Mouse (Mus musculus) liver, postnatal 0 days (tissue): ENCODE results near the gene Gse1. TPM values are rescaled to one million over a fixed set of nuclear protein-coding genes. Genes with fewer than 3 reads are reported as not detected.

Experiments used
- ATAC-seq: fragments of 200-750 bp; cut with Nextera tagmentation; 2 replicates; pipeline ENCODE4 v1.8.0; 2017; ENCODE audit warnings: mild to moderate bottlenecking, moderate library complexity
- DNase-seq: peaks from one replicate; pipeline ENCODE4 v3.0.0-alpha.2; 2016
- H3K27ac ChIP-seq: fragments of 300-500 bp; sonication (generic); 2 replicates; pipeline ENCODE4 v1.5.1; 2014; ENCODE audit warnings: antibody characterized with exemption, moderate library complexity, mild to moderate bottlenecking, low read depth
- H3K27me3 ChIP-seq: fragments of 300-500 bp; sonication (generic); 2 replicates; pipeline ENCODE4 v1.6.1; 2014; ENCODE audit warnings: low read length, control low read depth, mixed read lengths; ENCODE audit not compliant: insufficient read depth
- H3K36me3 ChIP-seq: fragments of 300-500 bp; sonication (generic); replicated peaks from 2 replicates; pipeline ENCODE4 v1.6.1; 2014; ENCODE audit warnings: mild to moderate bottlenecking, control low read depth, low read length, moderate library complexity, mixed read lengths; ENCODE audit not compliant: insufficient read depth
- H3K4me1 ChIP-seq: fragments of 300-500 bp; sonication (generic); 2 replicates; pipeline ENCODE4 v1.6.1; 2014; ENCODE audit warnings: antibody characterized with exemption, mild to moderate bottlenecking, control low read depth; ENCODE audit not compliant: insufficient read depth
- H3K4me2 ChIP-seq: fragments of 300-500 bp; sonication (generic); 2 replicates; pipeline ENCODE4 v1.6.1; 2014; ENCODE audit warnings: low read depth, mild to moderate bottlenecking, low read length, moderate library complexity, mixed read lengths
- H3K4me3 ChIP-seq: fragments of 300-500 bp; sonication (generic); 2 replicates; pipeline ENCODE4 v1.5.1; 2014; ENCODE audit warnings: low read depth, low read length
- H3K9ac ChIP-seq: fragments of 300-500 bp; sonication (generic); replicated peaks from 2 replicates; pipeline ENCODE4 v1.6.1; 2014; ENCODE audit warnings: mild to moderate bottlenecking, moderate library complexity
- H3K9me3 ChIP-seq: fragments of 300-500 bp; sonication (generic); 2 replicates; pipeline ENCODE4 v1.6.1; 2016; ENCODE audit warnings: mild to moderate bottlenecking, control low read depth, low read length, mixed read lengths
- CTCF ChIP-seq: sonication (generic); IDR thresholded peaks from 2 replicates; pipeline ENCODE4 v1.5.1; 2016; ENCODE audit warnings: antibody characterized with exemption, low read depth
- EP300 ChIP-seq: IDR thresholded peaks from 2 replicates; pipeline ENCODE4 v1.6.1; 2016; ENCODE audit warnings: antibody characterized with exemption, low read depth, mild to moderate bottlenecking
- WGBS: fragments of 180-500 bp; shearing (Covaris S2); extraction: QIAGEN DNeasy Blood & Tissue Kit; methylation state at CpG from one replicate; pipeline ENCODE4 v1.1.7; 2014; ENCODE audit not compliant: insufficient replicate concordance; 5-methylcytosine and 5-hydroxymethylcytosine counted together
- polyA plus RNA-seq: library from polyadenylated mRNA; unstranded; fragments of >200 nt; fragmentation: Nextera tagmentation; extraction: Ambion mirVana; gene quantifications from 2 replicates; pipeline ENCODE4 v1.2.1, GENCODE M21; 2015

Gene Gse1
- polyA plus RNA-seq, 1 experiment from 2014 or later, result 7.7 TPM

DNA sequence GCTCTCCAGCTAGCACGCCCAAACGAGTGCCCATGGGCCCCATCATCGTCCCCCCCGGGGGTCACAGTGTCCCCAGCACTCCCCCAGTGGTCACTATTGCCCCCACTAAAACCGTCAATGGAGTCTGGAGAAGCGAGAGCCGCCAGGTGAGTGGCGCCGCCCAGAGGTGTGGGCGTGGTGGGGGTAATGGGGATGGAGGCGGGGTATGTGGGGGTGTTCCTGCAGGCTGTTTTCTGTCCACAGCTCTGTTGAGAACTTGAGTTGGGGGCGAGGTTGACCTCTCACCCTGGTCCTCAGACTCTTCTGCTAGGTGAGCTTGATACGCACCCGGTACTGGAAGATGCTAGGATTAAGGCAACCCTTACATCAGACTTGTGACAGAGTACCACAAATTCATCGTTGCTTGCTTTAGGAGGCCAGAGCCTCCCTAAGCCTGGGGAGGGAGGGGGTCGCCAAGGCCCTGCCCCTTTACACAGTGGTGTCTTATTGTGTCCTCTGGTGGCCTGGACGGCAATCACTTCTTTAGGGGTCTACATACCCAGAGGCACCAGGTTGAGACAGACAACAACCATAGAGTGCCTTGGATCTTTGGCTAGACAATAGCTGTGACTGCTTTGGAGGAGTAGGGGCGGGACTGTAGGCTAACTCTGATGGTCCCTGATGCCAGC is 334.6 kb downstream of the Gse1 start:
- ATAC-seq, result no peak
- 90% methylated on average over 18 of the region's 18 CpGs for WGBS
- peak overlapping the region; percentile 69 for H3K27ac ChIP-seq
- H3K27me3 ChIP-seq, result no peaks in the 10 kb centered on the region
- TF ChIP-seq CTCF (no peak), EP300 (no peak)
- no peak overlapping the region for H3K4me3 ChIP-seq
- H3K9ac ChIP-seq, result 0 out of 2 replicates have a peak overlapping the region, but pooled peaks have one; percentile 8
- DNase-seq, result no peak
- H3K36me3 ChIP-seq, result peaks cover 69% of the 10 kb centered on the region
- H3K4me1 ChIP-seq, result peaks cover 16% of the 10 kb centered on the region
- no peaks in the 10 kb centered on the region for H3K9me3 ChIP-seq
- no peak overlapping the region for H3K4me2 ChIP-seq

DNA sequence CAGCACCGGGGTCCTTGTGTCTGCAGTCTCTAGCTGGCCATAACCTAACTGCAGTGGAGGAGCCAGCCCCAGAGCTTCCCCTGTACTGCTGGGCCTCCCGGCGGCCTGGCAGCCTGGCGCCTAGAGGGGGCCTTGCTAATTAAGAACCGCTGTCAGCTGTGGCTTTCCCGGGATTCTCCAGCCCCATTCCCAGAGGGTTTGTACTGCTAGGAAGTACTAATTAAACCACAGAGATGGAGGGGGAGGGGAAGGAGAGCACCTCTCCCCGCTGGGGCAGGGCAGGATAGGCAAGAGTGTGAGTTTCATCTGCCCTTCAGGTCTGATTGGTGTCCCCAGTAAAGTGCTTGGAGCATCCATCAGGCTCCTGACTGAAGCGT is 335.1 kb downstream of the Gse1 start:
- H3K9ac ChIP-seq, result peak overlapping the region; percentile 8; the same call in 1 of the 2 replicates
- DNase-seq, result no peak
- WGBS, result 49% methylated on average over 8 of the region's 8 CpGs
- TF ChIP-seq CTCF, result no peak
- TF ChIP-seq EP300, result no peak
- no peak for ATAC-seq
- H3K9me3 ChIP-seq, result no peaks in the 10 kb centered on the region
- peaks cover 74% of the 10 kb centered on the region for H3K36me3 ChIP-seq
- H3K4me3 ChIP-seq, result no peak overlapping the region
- H3K27me3 ChIP-seq, result no peaks in the 10 kb centered on the region
- H3K4me1 ChIP-seq, result peaks cover 16% of the 10 kb centered on the region
- no peak overlapping the region for H3K4me2 ChIP-seq
- peak overlapping the region; percentile 69 for H3K27ac ChIP-seq

DNA sequence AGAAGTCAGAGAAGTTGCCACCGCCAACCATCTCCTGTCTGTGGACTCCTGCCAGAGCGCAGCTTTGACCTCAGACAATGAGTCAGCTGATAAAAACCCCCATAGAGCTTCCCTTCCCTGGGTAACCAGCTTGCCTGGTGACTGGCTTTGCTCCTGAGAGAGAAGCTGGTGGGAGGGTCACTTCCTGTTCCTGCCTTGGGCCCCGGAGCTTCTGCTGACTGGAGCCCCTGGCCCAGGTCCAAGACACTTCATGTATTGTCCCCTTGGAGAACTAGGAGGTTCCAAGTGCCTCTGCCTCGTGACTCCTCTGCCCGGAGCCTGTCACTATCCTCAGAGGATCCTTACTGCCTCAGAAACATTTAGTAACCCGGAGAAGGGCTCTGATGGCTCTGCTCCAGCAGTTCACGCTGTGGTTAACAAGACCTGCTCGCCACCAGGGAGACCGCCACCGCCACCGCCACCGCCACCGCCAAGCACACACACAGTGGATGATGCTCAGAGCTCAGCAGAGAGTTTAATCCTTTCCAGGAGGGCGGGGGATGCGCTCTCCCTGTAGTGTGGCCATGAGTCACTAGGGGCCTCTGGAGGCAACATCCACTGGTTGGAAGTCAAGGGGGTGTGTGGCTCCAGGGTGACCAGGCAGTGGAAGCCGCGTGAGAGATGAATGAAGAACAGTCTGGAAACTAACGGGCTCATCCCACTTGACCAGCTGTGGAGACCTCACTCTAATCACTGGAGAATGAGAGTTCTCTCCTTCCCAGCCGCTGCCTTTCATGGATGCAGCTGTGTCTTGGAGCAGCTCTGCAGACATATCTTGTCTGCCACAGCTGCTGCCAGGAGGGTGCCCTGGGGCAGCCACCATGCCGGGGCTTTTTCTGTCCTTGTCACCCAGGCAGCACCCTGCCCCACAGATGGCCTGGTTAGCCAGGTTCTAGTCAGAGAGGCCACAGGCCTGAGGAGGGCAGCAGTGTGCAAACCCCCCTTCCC is 335.9 kb downstream of the Gse1 start:
- DNase-seq, result peak; percentile 79
- peak; percentile 72 for ATAC-seq
- H3K9me3 ChIP-seq, result no peaks in the 10 kb centered on the region
- H3K4me1 ChIP-seq, result peaks cover 16% of the 10 kb centered on the region
- H3K27me3 ChIP-seq, result no peaks in the 10 kb centered on the region
- no peak overlapping the region for H3K9ac ChIP-seq
- H3K4me2 ChIP-seq, result 0 out of 2 replicates have a peak overlapping the region, but pooled peaks have one; percentile 2
- 47% methylated on average over 20 of the region's 20 CpGs for WGBS
- peaks cover 77% of the 10 kb centered on the region for H3K36me3 ChIP-seq
- peak; percentile 29 for TF ChIP-seq CTCF
- TF ChIP-seq EP300, result 0 out of 2 replicates have a peak, but pooled peaks have one; percentile 28
- H3K4me3 ChIP-seq, result no peak overlapping the region
- H3K27ac ChIP-seq, result peak overlapping the region; percentile 69

DNA sequence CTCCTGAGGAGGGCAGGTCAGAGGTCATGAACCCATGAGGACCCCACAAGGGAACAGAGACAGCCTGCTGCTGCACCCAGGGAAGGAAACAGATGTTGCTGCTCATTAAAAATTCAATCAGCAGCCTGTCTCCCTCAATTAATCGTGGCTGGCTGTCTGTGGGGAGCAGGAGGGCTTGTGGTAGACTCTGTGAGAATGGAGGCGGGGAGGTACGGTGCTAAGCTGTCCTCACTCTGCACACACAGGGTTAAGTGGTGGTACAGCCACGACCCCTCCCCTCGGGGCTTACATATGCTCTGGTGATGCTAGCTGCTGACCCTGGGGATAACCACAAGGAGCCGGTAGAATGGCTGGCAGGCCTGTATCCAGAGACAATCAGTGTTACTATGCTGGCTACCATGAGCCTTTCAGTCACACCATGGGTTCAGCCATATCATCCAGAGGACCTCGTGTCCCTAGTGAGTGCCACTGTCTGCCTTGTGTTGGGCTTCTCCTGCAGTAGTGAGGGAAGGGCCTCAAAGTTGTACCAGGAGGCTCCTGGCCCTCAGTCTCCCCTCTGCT is 337.0 kb downstream of the Gse1 start:
- Histone ChIP-seq H3K9ac (no peak overlapping the region), H3K9me3 (no peaks in the 10 kb centered on the region), H3K27me3 (no peaks in the 10 kb centered on the region), H3K36me3 (peaks cover 80% of the 10 kb centered on the region), H3K27ac (peak overlapping the region; percentile 39; the same call in 1 of the 2 replicates), H3K4me1 (peaks cover 16% of the 10 kb centered on the region), H3K4me3 (no peak overlapping the region), H3K4me2 (no peak overlapping the region)
- TF ChIP-seq CTCF (no peak), EP300 (no peak)
- 65% methylated on average over 7 of the region's 7 CpGs for WGBS
- ATAC-seq (no peak), DNase-seq (no peak)

DNA sequence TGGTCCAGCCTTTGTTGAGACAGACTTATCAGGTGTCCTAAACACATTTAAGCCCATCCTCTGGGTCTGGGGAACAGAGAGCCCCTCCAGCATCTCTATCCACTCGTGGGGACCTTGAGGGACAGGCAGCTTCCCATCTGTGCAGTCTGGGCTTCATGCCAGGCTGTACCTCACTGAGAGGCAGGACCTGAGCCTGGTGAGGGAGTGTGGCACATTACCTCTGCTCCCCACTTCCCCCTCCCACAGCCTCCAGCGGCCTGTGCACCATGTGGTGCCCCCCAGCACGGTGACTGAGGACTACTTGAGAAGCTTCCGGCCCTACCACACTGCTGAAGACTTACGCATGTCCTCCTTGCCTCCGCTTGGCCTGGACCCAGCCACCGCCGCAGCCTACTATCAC is 338.4 kb downstream of the Gse1 start:
- peaks cover 16% of the 10 kb centered on the region for H3K4me1 ChIP-seq
- 88% methylated on average over 8 of the region's 8 CpGs for WGBS
- no peak for ATAC-seq
- no peak overlapping the region for H3K4me3 ChIP-seq
- H3K4me2 ChIP-seq, result no peak overlapping the region
- H3K9me3 ChIP-seq, result no peaks in the 10 kb centered on the region
- DNase-seq, result no peak
- no peaks in the 10 kb centered on the region for H3K27me3 ChIP-seq
- H3K9ac ChIP-seq, result no peak overlapping the region
- H3K27ac ChIP-seq, result no peak overlapping the region
- peaks cover 89% of the 10 kb centered on the region for H3K36me3 ChIP-seq
- TF ChIP-seq EP300, result no peak
- TF ChIP-seq CTCF, result no peak

DNA sequence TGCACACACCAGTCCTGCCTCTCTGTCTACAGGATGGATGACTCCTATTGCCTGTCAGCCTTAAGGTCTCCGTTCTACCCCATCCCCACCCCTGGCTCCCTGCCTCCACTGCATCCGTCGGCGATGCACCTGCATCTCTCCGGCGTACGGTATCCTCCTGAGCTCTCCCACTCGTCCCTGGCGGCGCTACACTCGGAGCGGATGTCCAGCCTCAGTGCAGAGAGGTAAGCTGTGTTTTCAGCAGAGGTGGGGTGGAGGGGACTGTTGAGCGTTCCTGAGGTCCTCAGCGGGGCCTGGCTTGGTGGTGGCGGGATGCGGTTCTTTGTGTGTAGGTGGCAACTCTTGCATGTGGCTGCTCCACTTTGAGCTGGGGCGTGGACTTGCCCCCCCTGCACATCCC is 339.5 kb downstream of the Gse1 start:
- peaks cover 93% of the 10 kb centered on the region for H3K36me3 ChIP-seq
- 93% methylated on average over 17 of the region's 17 CpGs for WGBS
- no peak for TF ChIP-seq CTCF
- no peak for TF ChIP-seq EP300
- DNase-seq, result no peak
- no peak overlapping the region for H3K4me2 ChIP-seq
- no peak overlapping the region for H3K4me3 ChIP-seq
- no peaks in the 10 kb centered on the region for H3K27me3 ChIP-seq
- no peak for ATAC-seq
- no peak overlapping the region for H3K27ac ChIP-seq
- no peak overlapping the region for H3K9ac ChIP-seq
- no peaks in the 10 kb centered on the region for H3K9me3 ChIP-seq
- H3K4me1 ChIP-seq, result peaks cover 13% of the 10 kb centered on the region
